10 mouse cellular contexts compared by ENCODE assay signal in genomic region chr6:88731991-88732390, GRCm38 (mm10). TPM values are rescaled to one million over a fixed set of nuclear protein-coding genes. Genes with fewer than 3 reads are reported as not detected.
DNase-seq lines count a peak whose midpoint lies in the region; ATAC-seq lines count a peak whose summit lies in the region.
"Had no signal": no experiment of that assay in that cellular context is flagged by ENCODE, and none has a peak within 500 bp of the region (broad histone marks: within the 10 kb centered on the region; RNA-seq: fewer than 3 reads in every experiment).

No protein-coding gene starts in this region.

- no peak overlapping the region; the same call in 1 of the 2 replicates for H3K27ac ChIP-seq in kidney, embryonic 14.5 days (ENCODE audit: low read depth, low read length)
- peak overlapping the region; percentile 72; the same call in 1 of the 2 replicates for H3K27ac ChIP-seq in liver, embryonic 11.5 days (ENCODE audit: low read depth, low read length)
- no peak overlapping the region for H3K27ac ChIP-seq in forebrain, embryonic 13.5 days
- H3K27ac ChIP-seq: embryonic facial prominence, embryonic 15.5 days; midbrain, embryonic 12.5 days had no signal

- peaks cover 8% of the 10 kb centered on the region; the same call in 1 of the 2 replicates for H3K4me1 ChIP-seq in kidney, embryonic 14.5 days (ENCODE audit: control insufficient read depth, insufficient read depth, low read length)
- H3K4me1 ChIP-seq in liver, embryonic 11.5 days (replicated peaks; ENCODE audit: control insufficient read depth, insufficient read depth, low read length), result peaks cover 27% of the 10 kb centered on the region
- H3K4me1 ChIP-seq in forebrain, embryonic 13.5 days, result peaks cover under 1% of the 10 kb centered on the region; the same call in 1 of the 2 replicates

- no peak overlapping the region for H3K4me3 ChIP-seq in kidney, embryonic 14.5 days (ENCODE audit: low read length)
- H3K4me3 ChIP-seq in liver, embryonic 11.5 days (ENCODE audit: low read depth, low read length), result no peak overlapping the region
- no peak overlapping the region for H3K4me3 ChIP-seq in forebrain, embryonic 13.5 days
- H3K4me3 ChIP-seq: embryonic facial prominence, embryonic 15.5 days; midbrain, embryonic 12.5 days had no signal

- no peak overlapping the region for H3K4me2 ChIP-seq in kidney, embryonic 14.5 days (replicated peaks; ENCODE audit: low read depth, low read length)
- 0 out of 2 replicates have a peak overlapping the region, but pooled peaks have one; percentile 2 for H3K4me2 ChIP-seq in liver, embryonic 11.5 days
- no peak overlapping the region for H3K4me2 ChIP-seq in forebrain, embryonic 13.5 days
- H3K4me2 ChIP-seq: embryonic facial prominence, embryonic 15.5 days; midbrain, embryonic 12.5 days had no signal

- ATAC-seq in kidney, embryonic 14.5 days (ENCODE audit: low FRiP score, low TSS enrichment), result no peak
- no peak for ATAC-seq in liver, embryonic 11.5 days (replicated peaks; ENCODE audit: low FRiP score)
- ATAC-seq in forebrain, embryonic 13.5 days, result no peak

- H3K27me3 ChIP-seq in kidney, embryonic 14.5 days (ENCODE audit: control insufficient read depth, insufficient read depth, low read length), result no peaks in the 10 kb centered on the region
- no peaks in the 10 kb centered on the region; the same call in 1 of the 2 replicates for H3K27me3 ChIP-seq in liver, embryonic 11.5 days (replicated peaks; ENCODE audit: control insufficient read depth, insufficient read depth, low read length)
- 0 out of 2 replicates have a peak, but pooled peaks cover under 1% of the 10 kb centered on the region for H3K27me3 ChIP-seq in forebrain, embryonic 13.5 days

- H3K9ac ChIP-seq in kidney, embryonic 14.5 days (ENCODE audit: low read depth, low read length), result no peak overlapping the region
- peak overlapping the region; percentile 53 for H3K9ac ChIP-seq in liver, embryonic 11.5 days (ENCODE audit: low read depth, low read length)
- no peak overlapping the region for H3K9ac ChIP-seq in forebrain, embryonic 13.5 days
- H3K9ac ChIP-seq: embryonic facial prominence, embryonic 15.5 days; midbrain, embryonic 12.5 days had no signal

- 0 out of 2 replicates have a peak, but pooled peaks cover 3% of the 10 kb centered on the region for H3K9me3 ChIP-seq in kidney, embryonic 14.5 days (ENCODE audit: control insufficient read depth, low read length)
- no peaks in the 10 kb centered on the region for H3K9me3 ChIP-seq in liver, embryonic 11.5 days (ENCODE audit: control insufficient read depth, low read length)
- no peaks in the 10 kb centered on the region for H3K9me3 ChIP-seq in forebrain, embryonic 13.5 days (replicated peaks)
- H3K9me3 ChIP-seq: embryonic facial prominence, embryonic 15.5 days; midbrain, embryonic 12.5 days had no signal

- DNase-seq in kidney, adult 11 months, result peak; percentile 97
- DNase-seq in adrenal gland, postnatal 36 days, result peak; percentile 83 to 88
- DNase-seq in gastrocnemius, postnatal 25 days, result peak; percentile 81
- no peak for DNase-seq in liver, embryonic 11.5 days (ENCODE audit: low spot score)
- DNase-seq in right cerebral cortex, adult 18-20 months, result no peak
- DNase-seq in thymus, postnatal 0 days (ENCODE audit: low spot score), result no peak

- no peaks in the 10 kb centered on the region for H3K36me3 ChIP-seq in kidney, embryonic 14.5 days (ENCODE audit: control insufficient read depth, insufficient read depth, low read length)
- no peaks in the 10 kb centered on the region for H3K36me3 ChIP-seq in liver, embryonic 11.5 days (ENCODE audit: control insufficient read depth, insufficient read depth, low read length)
- no peaks in the 10 kb centered on the region for H3K36me3 ChIP-seq in forebrain, embryonic 13.5 days (ENCODE audit: poor library complexity, severe bottlenecking)
- H3K36me3 ChIP-seq: embryonic facial prominence, embryonic 15.5 days; midbrain, embryonic 12.5 days had no signal

- 86% methylated on average over 3 of the region's 3 CpGs for WGBS in kidney, embryonic 14.5 days
- WGBS in liver, embryonic 11.5 days, result 84% methylated on average over 3 of the region's 3 CpGs
- 90% methylated on average over 3 of the region's 3 CpGs for WGBS in forebrain, embryonic 13.5 days

RNA-seq across cellular contexts. Expression of gene Mgll, which starts 7.8 kb away (rescaled TPM):
- 22.8 and 29.9 TPM in 2 replicates for polyA plus RNA-seq in kidney, embryonic 14.5 days (2014; fragmentation: Nextera tagmentation; extraction: Ambion mirVana)
- total RNA-seq in adrenal gland, postnatal 36 days (2021), result 100 to 1,000 TPM; 160 to 194 TPM
- 10 to 100 TPM; 40.0 to 47.5 TPM for total RNA-seq in gastrocnemius, postnatal 25 days (2021)
- 17.3 and 22.2 TPM in 2 replicates for polyA plus RNA-seq in liver, embryonic 11.5 days (2014; fragmentation: Nextera tagmentation; extraction: Ambion mirVana)
- polyA plus RNA-seq in forebrain, embryonic 13.5 days (2015; fragmentation: Nextera tagmentation; extraction: Ambion mirVana), result 9.0 and 11.2 TPM in 2 replicates
- 49.5 and 52.6 TPM in 2 replicates for polyA plus RNA-seq in thymus, postnatal 0 days (2015; fragmentation: Nextera tagmentation; extraction: Ambion mirVana)

Comparison
In these comparisons a context has a peak if more than half of its experiments do, and no peak if none do; other contexts are left out.
1. DNase-seq: peak in kidney, adult 11 months (single experiment), adrenal gland, postnatal 36 days (2 of 2) and gastrocnemius, postnatal 25 days (single experiment); none in liver, embryonic 11.5 days (single experiment), right cerebral cortex, adult 18-20 months (single experiment) and thymus, postnatal 0 days (single experiment).